Mouse (Mus musculus) inflammation-experienced regulatory T-cells, adult 16 weeks (primary cell): ENCODE measurements around the gene Slc30a5. TPM values are rescaled to one million over a fixed set of nuclear protein-coding genes. Genes with fewer than 3 reads are reported as not detected.

Experiments
- polyA plus RNA-seq: library from polyadenylated mRNA; unstranded; fragments of 100-300 nt; shearing (Covaris generic); gene quantifications from one replicate; pipeline ENCODE4 v1.2.1, GENCODE M21; 2017

Gene Slc30a5
- polyA plus RNA-seq: 14.2 TPM

GRCm38 (mm10) chr13:100832741-100833639, at the start of gene Slc30a5:
Gene Slc30a5, minus strand, starts transcription at chr13:100833427.

GRCm38 (mm10) chr13:100786414-100786867, 46.8 kb downstream of the Slc30a5 start, which contains the start of gene Ccnb1:
Gene Ccnb1, minus strand, starts transcription at chr13:100786570.

GRCm38 (mm10) chr13:100775252-100776055, 57.8 kb downstream of the Slc30a5 start, which contains the start of gene Cenph:
Gene Cenph, minus strand, starts transcription at chr13:100775899.

Other genes starting within 250 kb of the Slc30a5 start
- gene Marveld2, start 216.5 kb downstream of the Slc30a5 start, polyA plus RNA-seq: 9.2 TPM
- 134 TPM for gene Ak6, start 182.4 kb downstream of the Slc30a5 start, polyA plus RNA-seq
- gene Rad17, start 182.4 kb downstream of the Slc30a5 start, polyA plus RNA-seq: 28.7 TPM
- gene Taf9, start 181.8 kb downstream of the Slc30a5 start, polyA plus RNA-seq: 8.3 TPM
- 27.9 TPM for gene Ccdc125, start 163.7 kb downstream of the Slc30a5 start, polyA plus RNA-seq
- gene Cdk7, start 102.5 kb downstream of the Slc30a5 start, polyA plus RNA-seq: 99.6 TPM
- gene Mrps36, start 88.8 kb downstream of the Slc30a5 start, polyA plus RNA-seq: 103 TPM
- 3.3 TPM for gene Cenph, start 57.5 kb downstream of the Slc30a5 start, polyA plus RNA-seq
- gene Ccnb1, start 46.9 kb downstream of the Slc30a5 start, polyA plus RNA-seq: 9.7 TPM